Mouse (Mus musculus): ENCODE results near the gene Tigit. TPM values are rescaled to one million over a fixed set of nuclear protein-coding genes. Genes with fewer than 3 reads are reported as not detected.

Tigit gene
- total RNA-seq (2015) (0.40 TPM in 1 of 2 replicates, not detected in the other), total RNA-seq (2017) (not detected in 2 replicates)

DNA sequence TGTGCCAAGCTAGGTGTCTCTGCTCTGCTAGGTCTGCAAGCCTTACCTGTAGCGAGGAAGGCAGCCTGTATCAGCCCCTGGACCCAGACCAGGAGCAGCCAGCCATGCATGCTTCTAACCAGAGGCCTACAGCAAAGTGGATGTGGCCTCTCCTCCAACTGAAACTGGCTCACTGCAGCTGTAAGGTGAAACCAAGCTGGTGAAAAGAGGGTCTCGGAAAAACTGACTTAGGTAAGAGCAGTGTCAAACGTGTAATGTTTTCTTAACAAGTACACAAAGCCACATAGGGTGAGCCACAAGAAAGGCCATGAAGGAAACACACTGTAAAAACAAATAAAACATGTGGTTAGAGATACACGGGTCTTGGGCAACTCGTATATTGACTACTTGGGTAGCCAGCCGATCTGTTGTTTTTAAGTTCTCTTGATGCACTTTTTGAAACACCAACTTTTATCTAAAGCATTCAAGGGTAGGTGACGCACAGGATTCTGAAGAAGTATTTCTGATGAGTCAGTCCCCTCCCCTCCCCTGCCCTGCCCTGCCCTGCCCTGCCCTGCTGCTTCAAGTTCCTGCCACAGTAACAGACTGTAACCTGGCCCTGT is at the start of gene Tigit:
Tigit (minus strand) TSS at position 169 of the 602 bp plus-strand sequence.
- peak; percentile 55 for ATAC-seq (ENCODE audit: poor library complexity, severe bottlenecking)

DNA sequence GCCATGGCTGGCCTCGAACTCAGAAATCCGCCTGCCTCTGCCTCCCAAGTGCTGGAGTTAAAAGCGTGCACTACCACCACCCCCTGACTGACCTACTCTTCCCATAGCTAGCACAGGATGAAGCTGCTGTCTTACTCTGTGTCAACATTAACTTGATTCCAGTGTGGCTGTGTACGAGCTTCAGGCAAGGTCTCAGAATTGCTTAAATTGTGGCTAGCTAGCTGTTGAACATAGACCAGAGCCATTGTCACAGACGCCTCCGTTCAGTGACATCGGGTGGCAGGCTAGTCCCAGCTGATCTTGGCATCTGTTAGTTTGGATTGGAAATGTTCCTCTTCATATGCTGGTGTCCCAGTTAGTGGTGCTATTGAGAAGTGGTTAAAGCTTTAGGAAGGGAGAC is 47.4 kb upstream of the Tigit start:
- ATAC-seq (ENCODE audit: poor library complexity, severe bottlenecking): no peak

DNA sequence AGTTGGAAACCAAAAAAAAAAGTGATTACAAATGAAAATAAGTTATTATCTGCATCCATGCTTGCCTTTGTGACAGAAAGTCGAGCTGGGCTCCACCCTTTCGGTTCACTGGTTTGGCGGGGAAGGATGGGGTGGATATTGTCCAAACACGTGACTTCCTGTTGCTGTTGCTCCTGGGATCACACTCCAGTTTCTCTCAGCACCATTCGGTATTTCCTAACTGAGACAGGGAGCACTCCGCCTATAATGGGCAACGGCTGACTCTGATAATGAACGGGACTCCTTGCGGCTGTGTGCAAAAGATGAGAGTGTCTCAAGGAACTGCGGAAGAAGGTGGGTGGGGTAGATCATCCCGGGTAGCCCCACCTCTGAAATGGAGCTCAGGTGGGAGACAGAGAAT is 46.7 kb upstream of the Tigit start:
- ATAC-seq (ENCODE audit: poor library complexity, severe bottlenecking): no peak

DNA sequence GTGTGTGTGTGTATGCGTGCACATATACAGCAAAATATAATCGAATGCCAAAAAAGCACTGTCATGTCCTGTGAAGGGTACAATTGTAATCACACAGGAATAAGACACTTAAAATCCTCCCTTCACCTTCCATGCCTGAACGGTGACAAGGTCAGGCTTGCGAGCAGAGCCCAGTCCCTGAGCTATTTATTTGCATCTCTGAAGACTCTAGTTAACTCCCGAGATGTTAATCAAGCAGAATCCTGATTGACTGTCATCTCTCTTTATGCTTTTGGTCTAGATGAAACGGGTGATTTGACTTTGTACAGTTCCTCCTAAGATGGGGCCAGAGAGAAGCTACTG is 46.2 kb upstream of the Tigit start:
- 0 out of 2 replicates have a peak, but pooled peaks have one; percentile 17 for ATAC-seq (ENCODE audit: poor library complexity, severe bottlenecking)

DNA sequence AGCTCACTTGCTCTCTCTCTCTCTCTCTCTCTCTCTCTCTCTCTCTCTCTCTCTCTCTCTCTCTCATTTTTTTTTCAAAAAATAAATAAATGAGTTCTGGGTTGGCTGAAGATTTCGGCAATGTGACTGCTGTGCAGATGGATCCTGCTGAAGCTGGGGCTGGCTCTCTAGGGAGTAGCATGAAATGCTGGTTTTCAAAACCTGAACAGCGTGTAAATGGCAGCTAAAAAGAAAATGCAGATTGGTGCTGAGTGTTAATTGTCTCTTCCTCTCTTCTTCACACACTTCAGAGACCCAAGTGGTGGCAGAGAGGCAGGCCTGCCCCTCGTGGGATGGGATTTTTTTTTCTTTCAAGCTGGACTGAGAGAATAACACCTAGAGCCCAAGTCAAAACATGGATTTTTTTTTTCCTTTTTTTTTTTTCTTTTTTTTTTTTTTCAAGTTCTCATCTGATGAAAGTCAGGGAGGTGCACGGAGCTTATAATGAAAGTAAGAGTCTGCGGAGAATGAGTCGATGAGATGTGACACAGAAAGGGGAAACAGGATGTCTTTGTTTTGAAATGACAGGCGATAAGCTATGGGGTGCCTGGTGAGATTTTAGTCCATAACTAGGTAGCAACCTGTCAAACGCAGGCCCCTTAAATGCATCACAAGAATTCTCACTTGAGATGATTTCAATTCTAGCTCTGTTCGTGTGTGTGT is 45.6 kb upstream of the Tigit start:
- peak; percentile 72 for ATAC-seq (ENCODE audit: poor library complexity, severe bottlenecking)

DNA sequence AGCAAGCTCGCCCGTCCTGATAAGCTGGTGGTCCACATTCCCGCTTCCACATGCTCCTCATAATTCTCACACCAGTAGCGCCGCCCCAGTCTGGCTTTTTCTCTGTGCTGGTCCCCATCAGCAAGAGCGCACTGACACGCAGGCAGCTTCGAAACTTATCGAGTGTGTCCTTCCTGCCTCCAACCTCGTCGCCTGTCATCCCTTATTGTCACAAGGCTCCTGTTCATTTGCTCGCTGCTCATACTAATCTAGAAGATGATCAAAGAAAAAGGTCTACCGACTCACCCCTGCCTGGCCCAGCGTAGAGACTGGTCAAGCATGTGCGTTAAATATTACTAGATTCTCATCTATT is 45.1 kb upstream of the Tigit start:
- no peak for ATAC-seq (ENCODE audit: poor library complexity, severe bottlenecking)

DNA sequence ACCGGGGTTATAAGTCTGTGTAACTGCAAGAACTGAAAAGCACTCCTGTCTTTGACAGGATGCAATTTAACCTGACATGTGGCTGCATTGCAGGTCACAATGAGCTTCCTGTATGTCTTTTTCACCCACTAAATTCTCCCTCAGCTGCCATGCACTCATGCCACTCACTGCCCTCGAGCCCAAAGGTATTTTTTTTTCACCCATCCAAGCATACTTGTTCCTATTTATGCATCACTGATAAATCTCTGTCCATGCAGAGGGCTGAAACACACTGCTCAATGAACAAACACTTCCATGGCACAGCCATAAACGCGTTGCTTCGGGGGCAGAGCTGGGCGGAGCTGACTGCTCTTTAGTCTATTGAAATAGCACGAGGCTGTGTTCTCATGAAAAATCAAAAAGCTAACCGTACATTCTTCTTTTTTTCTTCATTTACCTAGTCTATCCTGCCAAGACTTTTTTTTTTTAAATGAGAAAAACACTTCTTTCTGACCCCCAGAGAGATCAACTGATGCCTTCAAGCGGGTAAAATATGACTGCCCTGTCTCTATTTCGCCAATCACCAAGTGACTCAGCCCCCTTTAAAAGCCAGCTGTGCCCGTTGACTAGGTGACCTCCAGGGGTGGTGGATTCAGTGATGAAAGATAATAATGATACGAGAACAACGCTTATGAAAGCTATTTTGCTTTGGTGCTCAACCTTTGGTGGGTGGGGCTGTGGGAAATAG is 44.6 kb upstream of the Tigit start:
- no peak for ATAC-seq (ENCODE audit: poor library complexity, severe bottlenecking)

DNA sequence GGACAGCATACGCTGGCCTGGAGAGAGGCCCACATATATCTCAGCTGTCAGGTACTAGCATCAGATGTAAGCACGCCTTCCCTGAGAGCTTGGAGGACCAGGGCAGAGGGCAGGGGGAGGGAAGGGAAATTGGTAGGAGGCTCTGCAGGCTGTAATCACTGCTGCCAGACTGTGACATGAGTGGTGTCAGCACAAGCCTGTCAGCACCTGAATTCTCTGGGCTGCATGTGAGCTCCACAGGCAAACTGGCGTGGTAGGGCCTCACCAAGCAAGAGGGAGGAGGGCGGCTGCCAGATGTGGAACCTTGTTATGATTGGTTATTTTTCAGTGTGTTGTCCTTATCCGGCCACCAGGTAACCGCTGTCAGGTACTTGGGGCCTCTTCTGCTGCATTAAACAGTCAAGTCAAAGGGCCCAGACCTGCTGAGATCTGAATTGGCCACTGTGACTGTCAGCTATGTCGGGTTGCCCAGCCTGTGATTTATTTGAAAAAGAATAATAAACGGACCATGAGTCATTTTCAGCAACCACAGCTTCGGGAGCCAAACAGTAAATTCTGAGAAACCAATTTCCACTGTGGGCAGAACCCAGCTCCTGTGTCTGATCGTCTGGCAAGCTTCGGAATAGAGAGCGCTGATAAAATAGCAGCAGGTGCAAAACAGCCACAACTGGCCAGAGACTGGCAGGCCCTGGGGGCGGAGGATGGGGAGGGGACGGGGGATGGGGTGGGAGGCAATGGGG is 38.0 kb upstream of the Tigit start:
- ATAC-seq (ENCODE audit: poor library complexity, severe bottlenecking): no peak

DNA sequence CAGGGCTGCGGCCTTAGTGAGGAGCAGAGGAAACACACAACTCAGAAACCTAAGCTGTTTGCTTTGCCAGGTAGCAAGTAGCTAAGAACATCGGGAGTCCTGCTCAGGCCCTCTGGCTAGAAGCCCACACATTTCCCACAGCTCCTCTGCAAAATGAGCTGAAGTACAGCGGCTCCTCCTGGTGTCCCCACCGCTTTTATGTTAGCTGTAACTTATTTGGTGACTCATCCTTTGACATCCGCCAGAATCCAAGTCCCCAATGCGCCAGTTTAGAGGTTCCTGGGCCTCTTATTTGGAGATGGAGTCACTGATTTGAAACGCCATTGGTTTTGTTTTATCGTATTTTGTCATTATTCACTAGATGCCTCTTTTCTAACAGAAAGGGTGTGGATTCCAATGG is 36.6 kb upstream of the Tigit start:
- no peak for ATAC-seq (ENCODE audit: poor library complexity, severe bottlenecking)

DNA sequence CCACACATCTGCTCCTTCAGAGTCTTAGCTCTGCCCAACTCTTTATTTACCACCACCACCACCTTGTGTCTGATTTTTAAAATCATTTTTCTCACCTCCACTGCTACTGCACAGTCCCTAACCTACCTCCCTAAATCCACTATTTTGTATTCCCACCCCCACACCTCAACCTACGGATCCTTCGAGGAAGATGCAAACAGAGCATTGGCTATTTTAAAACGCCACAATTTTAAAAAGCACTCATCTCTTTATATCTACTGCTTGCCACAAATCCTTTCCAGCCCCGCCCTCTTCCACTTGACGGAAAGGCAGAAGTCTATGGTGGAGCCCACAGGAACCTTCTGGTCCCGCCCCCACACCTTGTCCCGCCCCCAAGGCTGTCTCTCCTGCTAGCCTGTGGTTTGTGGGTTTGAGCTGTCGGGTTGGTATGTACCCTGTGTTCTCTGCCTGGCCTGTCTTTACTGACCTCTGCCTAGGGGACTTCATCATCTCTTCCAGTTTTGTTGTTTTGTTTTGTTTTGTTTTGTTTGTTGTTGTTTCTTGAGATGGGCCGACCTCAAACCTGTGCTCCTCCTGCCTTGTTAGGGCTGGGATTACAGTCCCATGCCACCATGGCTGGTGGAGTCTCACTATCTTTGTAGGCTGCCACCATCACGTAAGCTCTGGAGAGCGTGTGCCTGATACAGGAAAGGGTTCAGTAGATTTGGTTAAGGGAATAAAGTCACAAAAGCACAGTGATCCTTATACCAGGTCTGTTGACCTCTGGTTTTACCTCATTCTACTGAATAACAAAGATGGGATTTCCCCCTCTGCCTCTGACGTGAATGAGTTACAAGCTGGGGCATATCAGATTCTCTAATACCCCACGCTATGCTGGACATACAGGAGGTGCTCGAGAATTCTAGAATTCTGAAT is 35.0 kb upstream of the Tigit start:
- peak; percentile 92 for ATAC-seq (ENCODE audit: poor library complexity, severe bottlenecking)

DNA sequence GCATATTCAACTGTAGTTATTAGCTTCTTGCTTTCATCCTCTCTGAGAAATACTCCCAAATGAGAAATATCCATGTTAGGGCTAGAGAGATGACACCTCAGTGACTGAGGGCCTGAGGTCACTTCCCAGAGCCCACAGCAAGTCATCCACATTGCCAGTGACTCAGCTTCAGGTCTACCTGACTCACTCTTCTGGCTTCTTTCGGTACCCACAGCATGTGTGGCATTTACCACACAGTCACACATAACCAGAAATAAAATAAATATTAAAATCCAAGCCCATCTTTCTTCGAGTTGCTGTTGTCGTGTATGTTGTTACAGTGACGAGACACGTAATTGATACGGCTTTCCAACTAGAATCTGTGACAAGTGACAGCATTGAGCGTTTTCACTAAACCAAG is 33.8 kb upstream of the Tigit start:
- no peak for ATAC-seq (ENCODE audit: poor library complexity, severe bottlenecking)

DNA sequence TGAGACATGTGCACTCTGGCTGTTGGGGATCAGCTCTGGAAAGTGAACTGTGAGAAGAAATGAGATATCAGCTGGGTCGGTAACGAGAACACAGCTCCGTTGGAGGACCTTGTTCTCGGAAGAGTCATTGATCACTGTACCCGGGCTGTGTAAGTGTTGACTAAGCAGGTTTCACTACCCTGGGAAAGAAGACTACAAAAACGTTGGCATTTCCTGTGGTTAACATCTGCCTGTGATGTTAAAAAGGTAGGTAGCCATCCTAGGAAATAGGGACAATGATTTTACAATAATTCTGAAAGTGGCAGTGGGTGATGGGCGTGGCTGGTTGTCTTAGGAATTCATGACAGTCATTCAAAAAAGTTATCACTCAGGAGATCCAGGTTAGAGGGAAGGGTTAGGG is 31.9 kb upstream of the Tigit start:
- no peak for ATAC-seq (ENCODE audit: poor library complexity, severe bottlenecking)

DNA sequence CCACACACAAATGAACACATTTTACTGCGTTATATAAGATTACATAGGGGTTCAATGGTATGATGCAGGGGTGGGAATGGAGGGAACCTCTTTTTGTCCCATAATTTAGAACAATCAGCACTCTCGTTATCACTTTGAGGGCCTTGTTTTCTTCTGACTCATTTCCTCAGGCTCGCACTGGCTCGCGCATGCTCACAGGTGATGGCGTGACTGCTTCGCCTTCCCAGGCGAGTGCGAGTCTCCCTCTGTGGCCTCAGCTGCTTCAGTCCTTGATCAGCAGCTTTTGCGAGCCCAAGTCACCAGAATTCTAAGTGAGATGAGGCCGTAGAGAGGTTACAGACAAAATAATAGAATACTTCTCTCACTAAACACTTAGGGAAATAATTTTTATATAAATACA is 30.2 kb upstream of the Tigit start:
- no peak for ATAC-seq (ENCODE audit: poor library complexity, severe bottlenecking)

DNA sequence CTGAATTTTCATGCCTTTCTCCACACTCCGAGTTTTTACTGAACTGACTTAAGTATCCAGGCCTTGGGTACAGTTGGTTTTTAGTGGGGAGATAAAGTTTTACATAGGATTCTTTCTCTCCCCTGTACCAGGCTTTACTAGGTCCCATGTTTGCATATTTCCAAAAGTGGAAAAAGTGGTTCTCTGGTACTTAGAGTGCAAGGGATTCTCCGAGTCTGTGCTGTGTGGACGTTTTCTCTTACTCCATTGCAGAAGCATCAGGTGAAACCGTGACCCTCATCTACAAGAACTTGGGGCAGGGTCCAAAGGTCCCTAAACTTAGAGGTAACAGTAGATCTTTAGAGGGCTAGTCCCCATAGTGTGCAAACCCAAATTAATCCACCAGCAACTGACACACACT is 28.7 kb upstream of the Tigit start:
- no peak for ATAC-seq (ENCODE audit: poor library complexity, severe bottlenecking)

DNA sequence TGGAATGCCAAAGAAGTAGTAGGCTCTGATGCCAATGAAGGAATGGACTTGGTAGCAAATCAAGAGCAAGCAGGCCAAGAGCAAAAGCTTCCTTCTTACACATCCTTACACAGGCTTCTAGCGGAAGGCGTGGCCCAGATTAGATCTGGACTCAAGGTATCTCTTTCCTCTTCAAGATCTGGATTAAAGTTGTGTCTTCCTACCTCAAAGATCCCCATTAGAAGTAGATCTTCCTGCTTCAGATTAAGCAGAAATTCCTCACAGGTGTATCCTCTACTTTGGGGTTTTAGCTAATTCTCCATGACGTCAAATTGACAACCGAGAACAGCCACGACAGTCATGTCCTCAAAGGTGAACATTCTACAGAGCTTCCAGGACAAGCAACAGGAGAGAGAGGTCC is 27.8 kb upstream of the Tigit start:
- ATAC-seq (ENCODE audit: poor library complexity, severe bottlenecking): no peak

DNA sequence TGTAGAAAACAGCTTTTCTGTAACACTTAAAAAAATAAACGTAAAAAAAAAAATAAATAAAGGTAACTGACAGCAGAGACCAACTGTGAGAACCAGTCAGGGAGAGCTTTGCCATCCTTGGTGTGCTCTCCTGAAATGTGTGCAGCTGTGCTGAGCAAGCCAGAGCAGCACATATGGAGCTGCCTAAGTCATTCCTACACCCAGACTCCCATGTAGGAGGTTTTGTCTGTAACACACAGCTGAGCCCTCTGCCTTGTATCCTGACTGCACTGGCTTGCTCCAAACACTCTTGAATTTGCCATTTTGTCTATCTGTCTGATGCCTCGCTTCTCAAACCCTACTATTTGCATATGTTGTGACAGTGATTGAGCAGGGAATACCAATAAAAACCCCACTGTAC is 27.0 kb upstream of the Tigit start:
- ATAC-seq (ENCODE audit: poor library complexity, severe bottlenecking): no peak

DNA sequence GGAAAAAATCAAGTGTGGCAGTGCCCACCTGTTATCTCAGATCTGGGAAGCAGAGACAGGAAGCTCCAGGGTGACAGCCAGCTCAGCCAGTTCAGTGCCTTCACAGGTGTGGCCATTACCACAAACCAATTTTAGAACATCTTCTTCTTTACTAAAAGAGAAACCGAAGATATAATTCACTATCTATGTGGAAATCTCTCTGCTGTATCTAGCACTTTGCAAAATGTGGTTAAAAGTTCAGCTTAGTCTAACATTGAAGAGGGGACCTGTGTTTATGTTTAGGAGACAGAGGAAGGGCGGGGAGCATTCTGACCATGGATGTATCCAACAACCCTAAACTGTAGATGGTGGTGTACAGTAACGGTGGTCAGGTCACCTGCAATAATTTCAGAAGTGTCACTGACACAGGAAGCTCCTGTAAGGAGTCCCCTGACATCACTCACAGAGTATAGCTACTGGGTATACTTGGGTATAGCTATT is 26.3 kb upstream of the Tigit start:
- ATAC-seq (ENCODE audit: poor library complexity, severe bottlenecking): peak; percentile 86

DNA sequence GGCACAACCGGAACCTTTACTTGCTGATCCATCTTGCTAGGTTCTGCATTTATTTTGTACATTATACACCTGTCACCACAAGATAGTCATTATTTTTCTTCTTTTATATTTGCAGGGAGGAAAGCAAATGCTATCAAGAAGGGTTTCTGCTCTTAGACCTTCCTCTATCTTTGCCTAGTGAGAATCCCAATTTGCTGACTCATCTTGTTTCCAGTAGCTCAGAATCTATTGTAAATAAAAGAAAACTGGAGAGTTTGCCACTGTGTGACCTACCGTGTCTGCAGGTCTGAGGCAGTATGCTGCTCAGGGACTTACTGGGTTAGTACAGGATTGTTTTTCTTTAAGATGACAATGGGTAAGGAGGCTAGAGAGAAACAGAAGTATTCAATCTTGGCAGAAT is 24.0 kb upstream of the Tigit start:
- no peak for ATAC-seq (ENCODE audit: poor library complexity, severe bottlenecking)

DNA sequence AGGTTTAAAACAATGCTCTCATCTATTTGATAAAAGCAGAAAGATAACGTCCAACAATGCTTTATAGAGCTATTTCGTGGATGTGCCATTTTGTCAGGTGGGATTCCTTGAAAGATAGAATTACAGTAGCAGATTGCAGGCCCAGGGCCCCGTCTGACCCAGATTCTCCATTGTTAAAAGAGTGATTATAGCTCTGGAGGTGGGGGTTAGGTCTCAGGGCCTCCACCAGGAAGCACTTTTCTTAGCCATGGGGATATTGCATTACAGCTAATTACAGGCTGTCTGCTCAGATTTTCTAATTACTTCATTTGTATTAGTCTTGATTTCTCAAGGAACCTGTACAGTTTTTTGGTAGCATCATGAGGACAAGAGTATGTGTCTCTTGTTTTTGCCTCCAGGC is 10.5 kb upstream of the Tigit start:
- no peak for ATAC-seq (ENCODE audit: poor library complexity, severe bottlenecking)

DNA sequence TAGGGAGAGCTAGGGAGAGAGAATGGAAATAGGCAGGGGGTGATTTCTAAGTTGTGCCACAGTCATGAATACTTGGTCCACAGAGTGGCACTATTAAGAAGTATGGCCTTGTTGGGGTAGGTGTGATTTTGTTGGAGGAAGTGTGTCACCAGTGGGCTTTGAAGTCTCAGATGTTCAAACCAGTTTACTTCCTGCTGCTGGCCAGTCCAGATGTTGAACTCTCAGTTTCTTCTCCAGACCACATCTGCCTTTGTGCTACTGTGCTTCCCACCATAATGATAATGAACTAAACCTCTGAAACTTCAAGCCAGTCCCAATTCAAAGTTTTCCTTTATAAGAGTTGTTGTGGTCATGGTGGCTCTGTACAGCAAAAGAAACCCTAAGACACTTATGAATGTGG is 8.8 kb upstream of the Tigit start:
- peak; percentile 51; the same call in 1 of the 2 replicates for ATAC-seq (ENCODE audit: poor library complexity, severe bottlenecking)

Data from megakaryocyte, adult 5-6 weeks (primary cell).